Mouse (Mus musculus) kidney, adult 2 months (tissue): ENCODE measurements around the gene Krcc1.
A peak's percentile ranks its signal among the peaks of the same experiment; 100 is the strongest.

Experiments used
- CTCF ChIP-seq: fragments of 200-500 bp; conservative IDR thresholded peaks from 2 replicates; pipeline ENCODE4 v1.5.1; 2011; ENCODE audit warnings: low read depth, mild to moderate bottlenecking, control low read depth, low read length, moderate library complexity, mixed read lengths; ENCODE audit not compliant: insufficient read depth, insufficient read length
- POLR2A ChIP-seq: fragments of 200-500 bp; IDR thresholded peaks from one replicate; pipeline ENCODE4 v1.6.1; 2011; ENCODE audit warnings: low read depth, low read length, control low read depth

- TF ChIP-seq CTCF (peak; percentile 57), POLR2A (no peak)
Observed at GRCm38 (mm10) chr6:71298751-71299150, 27.3 kb downstream of the Krcc1 start.
